Mouse (Mus musculus) CH12.LX (cell line): ENCODE results near the gene Slc2a8. TPM values are rescaled to one million over a fixed set of nuclear protein-coding genes. Genes with fewer than 3 reads are reported as not detected.
A peak's percentile ranks its signal among the peaks of the same experiment; 100 is the strongest.

Experiments
- DNase-seq: peaks from one replicate; pipeline ENCODE4 v3.0.0-alpha.2; 2013; ENCODE audit errors: extremely low read depth
- H3K27ac ChIP-seq: 2 replicates; pipeline ENCODE4 v1.5.1; 2012; ENCODE audit warnings: low read depth, mild to moderate bottlenecking, control low read depth, moderate library complexity; ENCODE audit not compliant: insufficient read depth
- H3K27me3 ChIP-seq: replicated peaks from 2 replicates; pipeline ENCODE3; 2012; ENCODE audit warnings: inconsistent platforms
- H3K36me3 ChIP-seq, 2 experiments: replicated peaks in 1 of 2; 2 replicates each; pipeline versions ENCODE3 to v1.6.1; 2012; ENCODE audit warnings: inconsistent platforms in 1 of 2, low read length in 1 of 2, mild to moderate bottlenecking in 1 of 2, mixed read lengths in 1 of 2, moderate library complexity in 1 of 2; ENCODE audit not compliant: control insufficient read depth in 1 of 2, insufficient read depth in 1 of 2
- H3K4me1 ChIP-seq, 2 experiments: 2 replicates each; pipeline ENCODE4 v1.6.1; 2012; ENCODE audit warnings: inconsistent platforms in 1 of 2, moderate library complexity in 1 of 2; ENCODE audit not compliant: insufficient read depth in 2 of 2, control insufficient read depth in 1 of 2
- H3K4me2 ChIP-seq: 2 replicates; pipeline ENCODE4 v1.6.1; 2012; ENCODE audit warnings: low read depth, mild to moderate bottlenecking, control low read depth; ENCODE audit not compliant: poor library complexity, insufficient read depth, severe bottlenecking
- H3K4me3 ChIP-seq, 3 experiments: fragments of 150-350 bp in 1 of 3; sonication (generic) in 1 of 3; replicated peaks in 1 of 3; 2 replicates each; pipeline versions ENCODE3 to v1.5.1; 2011 to 2012; ENCODE audit warnings: low read depth in 2 of 3, low read length in 2 of 3, mild to moderate bottlenecking in 2 of 3, moderate library complexity in 2 of 3, control low read depth in 1 of 3, improper control_type of control experiment in 1 of 3, inconsistent platforms in 1 of 3, mixed read lengths in 1 of 3; ENCODE audit not compliant: poor library complexity in 1 of 3
- H3K79me2 ChIP-seq: replicated peaks from 2 replicates; pipeline ENCODE4 v1.6.1; 2012; ENCODE audit warnings: mild to moderate bottlenecking, moderate library complexity; ENCODE audit not compliant: control insufficient read depth, poor library complexity, insufficient read depth, severe bottlenecking; ENCODE audit errors: extremely low read depth
- H3K9ac ChIP-seq: 2 replicates; pipeline ENCODE4 v1.6.1; 2012; ENCODE audit warnings: low read depth, mild to moderate bottlenecking, control low read depth, moderate library complexity; ENCODE audit not compliant: insufficient read depth
- H3K9me3 ChIP-seq: replicated peaks from 2 replicates; pipeline ENCODE3; 2012; ENCODE audit warnings: low read length, inconsistent platforms, mixed read lengths
- CHD1 ChIP-seq: IDR thresholded peaks from 2 replicates; pipeline ENCODE4 v1.6.1; 2012; ENCODE audit warnings: low read depth, low read length, improper control_type of control experiment, inconsistent platforms
- CTCF ChIP-seq, 2 experiments: IDR thresholded peaks in 1 of 2; conservative IDR thresholded peaks in 1 of 2; 2 replicates each; pipeline ENCODE4 v1.5.1; 2011 to 2012; ENCODE audit warnings: low read depth in 2 of 2, low read length in 2 of 2, improper control_type of control experiment in 1 of 2, inconsistent platforms in 1 of 2, mild to moderate bottlenecking in 1 of 2, moderate library complexity in 1 of 2
- E2F4 ChIP-seq: IDR thresholded peaks from 2 replicates; pipeline ENCODE4 v1.6.1; 2011; ENCODE audit warnings: low read depth, low read length, improper control_type of control experiment; ENCODE audit not compliant: insufficient replicate concordance
- ELF1 ChIP-seq: IDR thresholded peaks from 2 replicates; pipeline ENCODE4 v1.6.1; 2014; ENCODE audit warnings: low read depth, mild to moderate bottlenecking, inconsistent platforms, low read length, improper control_type of control experiment
- EP300 ChIP-seq: IDR thresholded peaks from 2 replicates; pipeline ENCODE4 v1.6.1; 2011; ENCODE audit warnings: low read length, improper control_type of control experiment
- HCFC1 ChIP-seq: IDR thresholded peaks from 2 replicates; pipeline ENCODE4 v1.6.1; 2012; ENCODE audit warnings: low read depth, mild to moderate bottlenecking, inconsistent platforms, low read length, improper control_type of control experiment
- IRF4 ChIP-seq: IDR thresholded peaks from 2 replicates; pipeline ENCODE4 v1.6.1; 2014; ENCODE audit warnings: low read depth, mild to moderate bottlenecking, inconsistent platforms, low read length, improper control_type of control experiment
- JUN ChIP-seq: IDR thresholded peaks from 2 replicates; pipeline ENCODE4 v1.6.1; 2011; ENCODE audit warnings: low read depth, mild to moderate bottlenecking, low read length, improper control_type of control experiment, moderate library complexity; ENCODE audit not compliant: insufficient read depth
- JUND ChIP-seq: conservative IDR thresholded peaks from 2 replicates; pipeline ENCODE4 v1.6.1; 2011; ENCODE audit warnings: low read depth, low read length, improper control_type of control experiment
- KAT2A ChIP-seq: IDR thresholded peaks from 2 replicates; pipeline ENCODE4 v1.6.1; 2012; ENCODE audit warnings: low read length, improper control_type of control experiment, inconsistent platforms; ENCODE audit not compliant: insufficient replicate concordance
- MAX ChIP-seq: IDR thresholded peaks from 2 replicates; pipeline ENCODE4 v1.6.1; 2011; ENCODE audit warnings: low read length, improper control_type of control experiment
- MAZ ChIP-seq: IDR thresholded peaks from 2 replicates; pipeline ENCODE4 v1.6.1; 2012; ENCODE audit warnings: low read depth, mild to moderate bottlenecking, inconsistent platforms, low read length, improper control_type of control experiment, moderate library complexity
- MEF2A ChIP-seq: IDR thresholded peaks from 2 replicates; pipeline ENCODE4 v1.6.1; 2014; ENCODE audit warnings: low read depth, mild to moderate bottlenecking, inconsistent platforms, low read length, improper control_type of control experiment, borderline replicate concordance
- MYC ChIP-seq: IDR thresholded peaks from 2 replicates; pipeline ENCODE4 v1.6.1; 2011; ENCODE audit warnings: low read depth, mild to moderate bottlenecking, improper control_type of control experiment, low read length
- NRF1 ChIP-seq: IDR thresholded peaks from 2 replicates; pipeline ENCODE4 v1.6.1; 2014; ENCODE audit warnings: low read depth, mild to moderate bottlenecking, inconsistent platforms, low read length, improper control_type of control experiment, moderate library complexity
- PAX5 ChIP-seq: IDR thresholded peaks from 2 replicates; pipeline ENCODE4 v1.6.1; 2012; ENCODE audit warnings: low read length, inconsistent platforms, mixed read lengths
- POLR2A ChIP-seq: IDR thresholded peaks from 2 replicates; pipeline ENCODE4 v1.6.1; 2011; ENCODE audit warnings: low read depth, mild to moderate bottlenecking, improper control_type of control experiment, low read length
- SIN3A ChIP-seq: IDR thresholded peaks from 2 replicates; pipeline ENCODE4 v1.6.1; 2012; ENCODE audit warnings: low read length, improper control_type of control experiment, inconsistent platforms
- SMC3 ChIP-seq: IDR thresholded peaks from 2 replicates; pipeline ENCODE4 v1.6.1; 2011; ENCODE audit warnings: low read depth, low read length, improper control_type of control experiment
- USF1 ChIP-seq: IDR thresholded peaks from 2 replicates; pipeline ENCODE4 v1.6.1; 2014; ENCODE audit warnings: low read depth, mild to moderate bottlenecking, inconsistent platforms, low read length, improper control_type of control experiment
- ZMIZ1 ChIP-seq: IDR thresholded peaks from 2 replicates; pipeline ENCODE4 v1.6.1; 2012; ENCODE audit warnings: low read depth, mild to moderate bottlenecking, inconsistent platforms, low read length, improper control_type of control experiment
- dilution Hi-C: fragments of 300-500 bp; cut with MboI; formaldehyde crosslinking; loops from 2 replicates; pipeline ENCODE4 v1.14.3; 2020; ENCODE audit warnings: low sequenced_read_pairs; ENCODE audit not compliant: extremely low pct_unique_long_range_greater_than_20kb, extremely low pct_ligation_motif_present
- in situ Hi-C: fragments of 300-500 bp; cut with MboI; formaldehyde crosslinking; loops from 3 replicates; pipeline ENCODE4 v1.14.3; 2019; ENCODE audit warnings: low sequenced_read_pairs, low pct_ligation_motif_present, low pct_unique_long_range_greater_than_20kb, mixed read lengths
- polyA plus RNA-seq: library from polyadenylated mRNA; unstranded; fragments of >175 nt; gene quantifications from 2 replicates; pipeline ENCODE4 v1.2.1, GENCODE M21; 2012; ENCODE audit warnings: low read depth; ENCODE audit not compliant: insufficient read length
- total RNA-seq, 2 experiments: library from RNA; depleted of rRNA; stranded (reverse); fragments of 300-350 nt in 1 of 2; fragments of >200 nt in 1 of 2; gene quantifications; 2 replicates each; pipeline ENCODE4 v1.2.3; 2012 to 2014

Gene Slc2a8
- total and polyA plus RNA-seq, 3 experiments = 1.1 to 5.6 (median 1.3) TPM

- Histone ChIP-seq H3K27me3 (no peaks in the 10 kb centered on the region), H3K9ac (no peak overlapping the region), H3K79me2 (peaks cover 8% of the 10 kb centered on the region), H3K36me3 (peaks cover 17 to 64% of the 10 kb centered on the region in 2 experiments), H3K9me3 (peaks cover 6% of the 10 kb centered on the region), H3K4me2 (no peak overlapping the region), H3K27ac (no peak overlapping the region), H3K4me1 (peaks cover 5 to 12% of the 10 kb centered on the region in 2 experiments), H3K4me3 (no peak overlapping the region)
- DNase-seq = peak; percentile 42
- dilution Hi-C loops (no loop called here), in situ Hi-C loops (no loop called here)
- TF ChIP-seq MAX = no peak
- TF ChIP-seq CTCF (conservative IDR thresholded peaks at IDR 0.05 in 1 of 2, IDR thresholded peaks at IDR 0.05 in 1 of 2; ENCODE audit: low read depth in 2 of 2, low read length in 2 of 2) = peak in 1 of 2 experiments; percentile 40; a peak in 2 of 4 replicates
- TF ChIP-seq SMC3 = no peak
- no peak for TF ChIP-seq USF1
- no peak for TF ChIP-seq MEF2A
Measured at GRCm38 (mm10) chr2:32957344-32957743, 24.5 kb downstream of the Slc2a8 start.

GRCm38 (mm10) chr2:32954581-32954980, 27.3 kb downstream of the Slc2a8 start:
- no peak for TF ChIP-seq EP300
- no peak for TF ChIP-seq HCFC1
- TF ChIP-seq CTCF (conservative IDR thresholded peaks at IDR 0.05 in 1 of 2, IDR thresholded peaks at IDR 0.05 in 1 of 2; ENCODE audit: low read depth in 2 of 2, low read length in 2 of 2) = peak in 1 of 2 experiments; percentile 14; a peak in 1 of 4 replicates
- H3K4me2 ChIP-seq = no peak overlapping the region
- no peaks in the 10 kb centered on the region for H3K27me3 ChIP-seq
- H3K27ac ChIP-seq = no peak overlapping the region
- dilution Hi-C loops = no loop called here
- H3K9ac ChIP-seq = no peak overlapping the region
- peaks cover 6% of the 10 kb centered on the region for H3K9me3 ChIP-seq
- H3K79me2 ChIP-seq = no peaks in the 10 kb centered on the region
- no peak for DNase-seq
- H3K36me3 ChIP-seq = peaks cover 32 to 84% of the 10 kb centered on the region in 2 experiments
- H3K4me3 ChIP-seq = no peak overlapping the region
- no peaks in the 10 kb centered on the region for H3K4me1 ChIP-seq
- in situ Hi-C loops = no loop called here

- no peak for TF ChIP-seq ZMIZ1
- no peak for TF ChIP-seq PAX5
- no peak for TF ChIP-seq NRF1
- no peak for TF ChIP-seq MYC
- no peak for TF ChIP-seq JUND
- no peak for TF ChIP-seq MAZ
- no peak for TF ChIP-seq E2F4
- no peak for TF ChIP-seq CTCF (conservative IDR thresholded peaks at IDR 0.05 in 1 of 2, IDR thresholded peaks at IDR 0.05 in 1 of 2; ENCODE audit: low read depth in 2 of 2, low read length in 2 of 2)
- no peak for TF ChIP-seq SIN3A
- no peak for TF ChIP-seq POLR2A
- TF ChIP-seq HCFC1 = no peak
- TF ChIP-seq IRF4 = no peak
- TF ChIP-seq CHD1 = no peak
- no peak for TF ChIP-seq ELF1
- TF ChIP-seq JUN = no peak
- no peak for TF ChIP-seq KAT2A
- H3K4me1 ChIP-seq = peaks cover 0 to 7% of the 10 kb centered on the region in 2 experiments; a peak in 1 of 4 replicates
- no peak overlapping the region for H3K4me2 ChIP-seq
- DNase-seq = no peak
- H3K9me3 ChIP-seq = no peaks in the 10 kb centered on the region
- dilution Hi-C loops = no loop called here
- no peak overlapping the region for H3K9ac ChIP-seq
- H3K79me2 ChIP-seq = no peaks in the 10 kb centered on the region
- no peaks in the 10 kb centered on the region for H3K27me3 ChIP-seq
- peaks cover 35 to 84% of the 10 kb centered on the region in 2 experiments for H3K36me3 ChIP-seq
- H3K27ac ChIP-seq = no peak overlapping the region
- no peak overlapping the region for H3K4me3 ChIP-seq
- in situ Hi-C loops = no loop called here
Measured at GRCm38 (mm10) chr2:32947454-32947853, 34.4 kb downstream of the Slc2a8 start.
